Mouse (Mus musculus) midbrain, postnatal 0 days (tissue): ENCODE data around the gene Rundc3a. TPM values are rescaled to one million over a fixed set of nuclear protein-coding genes. Genes with fewer than 3 reads are reported as not detected.

Experiments used
- ATAC-seq: fragments of 200-750 bp; cut with Nextera tagmentation; 2 replicates; pipeline ENCODE4 v1.8.0; 2017; ENCODE audit warnings: moderate number of reproducible peaks, mild to moderate bottlenecking, moderate TSS enrichment, moderate library complexity; ENCODE audit not compliant: low FRiP score
- DNase-seq: peaks from one replicate; pipeline ENCODE4 v3.0.0-alpha.2; 2015; ENCODE audit warnings: low spot score
- H3K27ac ChIP-seq: fragments of 300-500 bp; sonication (generic); 2 replicates; pipeline ENCODE4 v1.5.1; 2014; ENCODE audit warnings: low read depth, mild to moderate bottlenecking, low read length, mixed read lengths
- H3K27me3 ChIP-seq: fragments of 300-500 bp; sonication (generic); 2 replicates; pipeline ENCODE4 v1.6.1; 2014; ENCODE audit warnings: low read length, control low read depth, mixed read lengths; ENCODE audit not compliant: insufficient read depth
- H3K36me3 ChIP-seq: fragments of 300-500 bp; sonication (generic); 2 replicates; pipeline ENCODE4 v1.6.1; 2014; ENCODE audit warnings: low read length, control low read depth, mixed read lengths; ENCODE audit not compliant: insufficient read depth
- H3K4me1 ChIP-seq: fragments of 300-500 bp; sonication (generic); 2 replicates; pipeline ENCODE4 v1.6.1; 2014; ENCODE audit warnings: mild to moderate bottlenecking, control low read depth, antibody characterized with exemption, low read length, mixed read lengths; ENCODE audit not compliant: insufficient read depth
- H3K4me2 ChIP-seq: fragments of 300-500 bp; sonication (generic); 2 replicates; pipeline ENCODE4 v1.6.1; 2014; ENCODE audit warnings: low read depth, mild to moderate bottlenecking, low read length, mixed read lengths; ENCODE audit not compliant: poor library complexity, severe bottlenecking
- H3K4me3 ChIP-seq: fragments of 300-500 bp; sonication (generic); 2 replicates; pipeline ENCODE4 v1.5.1; 2014; ENCODE audit warnings: low read depth, mild to moderate bottlenecking, low read length, moderate library complexity
- H3K9ac ChIP-seq: fragments of 300-500 bp; sonication (generic); replicated peaks from 2 replicates; pipeline ENCODE4 v1.6.1; 2014; ENCODE audit warnings: mild to moderate bottlenecking, low read length, moderate library complexity, mixed read lengths; ENCODE audit not compliant: poor library complexity, severe bottlenecking
- H3K9me3 ChIP-seq: fragments of 300-500 bp; sonication (generic); 2 replicates; pipeline ENCODE4 v1.6.1; 2016; ENCODE audit warnings: low read length, control low read depth
- CTCF ChIP-seq: IDR thresholded peaks from 2 replicates; pipeline ENCODE4 v1.5.1; 2016; ENCODE audit warnings: antibody characterized with exemption, mild to moderate bottlenecking
- WGBS: fragments of 180-500 bp; shearing (Covaris S2); extraction: QIAGEN DNeasy Blood & Tissue Kit; methylation state at CpG from one replicate; pipeline ENCODE4 v1.1.7; 2014; 5-methylcytosine and 5-hydroxymethylcytosine counted together
- polyA plus RNA-seq: library from polyadenylated mRNA; unstranded; fragments of >200 nt; fragmentation: Nextera tagmentation; extraction: Ambion mirVana; gene quantifications from 2 replicates; pipeline ENCODE4 v1.2.1, GENCODE M21; 2015
- total RNA-seq: library from RNA; depleted of rRNA; stranded (reverse); fragments of >200 nt; gene quantifications from 2 replicates; pipeline ENCODE4 v1.2.3, GENCODE M21; 2014

Gene Rundc3a
- total and polyA plus RNA-seq, 2 experiments from 2014 or later: 133 to 397 TPM

DNA sequence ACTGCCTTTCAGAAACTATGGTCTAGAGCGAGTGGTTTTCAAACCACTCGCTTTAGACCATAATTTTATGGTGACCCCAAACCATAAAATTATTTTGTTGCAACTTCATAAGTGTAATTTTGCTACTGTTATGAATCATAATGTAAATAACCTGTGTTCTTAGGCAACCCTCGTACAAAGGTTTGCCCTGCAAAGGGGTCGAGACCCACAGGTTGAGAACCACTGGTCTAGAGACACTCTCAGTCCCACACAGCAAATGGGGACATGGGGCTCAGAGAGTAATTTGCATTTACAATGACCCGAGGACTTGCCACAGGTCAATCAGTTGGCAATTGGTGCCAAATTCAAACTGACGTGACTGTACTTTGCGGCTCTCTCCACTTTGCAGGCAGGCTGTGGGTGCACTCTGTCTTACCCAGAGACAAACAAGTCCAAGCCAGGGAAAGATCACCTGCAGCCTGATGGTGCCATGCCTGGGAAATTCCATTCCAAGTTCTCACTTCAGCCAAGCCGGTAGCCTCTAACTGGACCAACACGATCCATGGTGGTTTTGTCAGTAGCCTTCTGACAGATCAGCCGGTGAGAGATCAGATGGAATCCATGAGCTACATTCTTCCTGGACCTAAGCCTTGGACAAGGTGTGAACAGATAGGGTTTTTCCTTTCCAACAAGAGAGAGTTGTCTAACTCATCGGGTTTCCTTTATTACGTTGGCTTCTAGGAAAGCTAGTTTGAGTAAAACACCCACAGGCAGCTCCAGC lies 21.1 kb upstream of the Rundc3a start:
- no peak overlapping the region for H3K4me3 ChIP-seq
- no peak for DNase-seq

DNA sequence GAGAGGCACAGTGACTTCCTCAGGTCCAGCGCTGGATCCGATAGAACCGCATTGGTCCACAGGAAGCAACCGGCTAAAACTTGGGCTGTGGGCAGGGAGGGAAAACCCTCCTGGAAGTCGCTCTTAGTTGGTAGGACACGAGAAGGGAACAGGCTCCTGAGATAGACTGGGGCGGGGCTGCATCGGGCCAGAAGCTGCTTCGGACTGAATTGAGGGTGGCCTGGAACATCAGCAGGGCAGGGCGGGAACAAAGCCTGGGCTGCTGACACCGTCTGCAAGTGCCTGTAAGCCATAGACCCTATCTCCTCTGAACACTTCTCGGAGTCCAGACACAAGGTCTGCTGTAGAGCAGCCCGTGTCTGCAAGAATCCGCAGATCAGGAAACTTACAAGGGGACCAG lies 20.3 kb upstream of the Rundc3a start:
- no peak overlapping the region for H3K27ac ChIP-seq
- no peaks in the 10 kb centered on the region for H3K36me3 ChIP-seq
- 37% methylated on average over 14 of the region's 14 CpGs for WGBS
- no peaks in the 10 kb centered on the region; the same call in 1 of the 2 replicates for H3K4me1 ChIP-seq
- no peak overlapping the region for H3K9ac ChIP-seq
- DNase-seq (no peak), ATAC-seq (no peak)
- H3K4me2 ChIP-seq: no peak overlapping the region
- no peak overlapping the region for H3K4me3 ChIP-seq
- no peak for TF ChIP-seq CTCF
- no peaks in the 10 kb centered on the region for H3K9me3 ChIP-seq
- H3K27me3 ChIP-seq: no peaks in the 10 kb centered on the region

More for the DNA sequence above, 21.1 kb upstream of the Rundc3a start:
- Histone ChIP-seq H3K27me3 (no peaks in the 10 kb centered on the region), H3K4me1 (no peaks in the 10 kb centered on the region; the same call in 1 of the 2 replicates), H3K4me2 (no peak overlapping the region), H3K36me3 (no peaks in the 10 kb centered on the region), H3K9me3 (no peaks in the 10 kb centered on the region), H3K27ac (no peak overlapping the region), H3K9ac (no peak overlapping the region)
- ATAC-seq: no peak
- no peak for TF ChIP-seq CTCF
- 89% methylated on average over 12 of the region's 12 CpGs for WGBS

DNA sequence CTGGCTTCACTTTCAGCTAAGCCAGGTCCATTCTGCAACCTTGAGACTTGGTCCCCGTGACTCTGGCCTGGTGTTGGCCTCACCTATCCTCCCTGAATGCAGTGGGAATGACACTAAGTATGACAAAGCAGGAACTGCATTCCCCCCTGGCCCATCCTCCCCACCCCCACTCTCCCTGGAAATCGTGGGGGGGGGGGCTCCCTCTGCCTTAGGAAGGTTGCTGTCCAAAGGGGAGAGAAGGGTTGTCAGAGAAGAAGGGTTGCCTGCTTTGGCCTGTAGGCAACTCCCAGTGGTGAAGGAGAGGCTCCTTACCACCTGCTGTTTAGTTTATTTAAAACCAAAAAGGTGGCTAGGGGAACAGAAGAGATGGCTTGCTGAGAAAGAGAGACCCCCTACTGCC lies 19.6 kb upstream of the Rundc3a start:
- no peak overlapping the region for H3K9ac ChIP-seq
- no peak for DNase-seq
- no peaks in the 10 kb centered on the region; the same call in 1 of the 2 replicates for H3K4me1 ChIP-seq
- H3K27ac ChIP-seq: no peak overlapping the region
- WGBS: 28% methylated on average over 2 of the region's 2 CpGs
- no peaks in the 10 kb centered on the region for H3K9me3 ChIP-seq
- no peak overlapping the region for H3K4me2 ChIP-seq
- TF ChIP-seq CTCF: no peak
- ATAC-seq: no peak
- no peak overlapping the region for H3K4me3 ChIP-seq
- H3K36me3 ChIP-seq: no peaks in the 10 kb centered on the region
- H3K27me3 ChIP-seq: no peaks in the 10 kb centered on the region

DNA sequence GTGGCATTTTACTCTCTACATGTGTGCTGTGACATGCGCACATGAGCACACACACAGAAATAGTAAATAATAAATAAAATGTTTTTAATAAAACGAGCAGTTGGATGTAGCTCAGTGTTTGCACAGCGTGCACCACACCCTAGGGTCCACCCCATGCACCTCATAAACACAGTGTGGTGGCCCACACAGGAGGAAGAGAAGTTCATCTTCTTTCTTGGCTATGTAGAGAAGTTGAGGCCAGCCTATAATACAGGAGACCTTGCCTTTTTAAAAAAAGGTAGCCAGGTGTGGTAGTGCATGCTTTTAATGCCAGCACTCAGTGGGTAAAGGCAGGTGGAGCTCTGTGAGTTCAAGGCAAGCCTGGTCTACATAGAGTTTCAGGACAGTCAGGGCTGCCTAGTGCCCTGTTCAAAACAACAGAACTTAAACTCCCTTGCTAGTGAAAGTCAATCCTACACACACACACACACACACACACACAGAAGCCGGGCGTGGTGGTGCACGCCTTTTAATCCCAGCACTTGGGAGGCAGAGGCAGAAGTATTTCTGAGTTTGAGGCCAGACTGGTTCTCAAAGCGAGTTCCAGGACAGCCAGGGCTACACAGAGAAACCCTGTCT lies 19.0 kb upstream of the Rundc3a start:
- WGBS: 73% methylated on average over 7 of the region's 7 CpGs
- H3K27me3 ChIP-seq: no peaks in the 10 kb centered on the region
- no peak for ATAC-seq
- H3K27ac ChIP-seq: no peak overlapping the region
- H3K4me3 ChIP-seq: no peak overlapping the region
- H3K9me3 ChIP-seq: no peaks in the 10 kb centered on the region
- H3K9ac ChIP-seq: no peak overlapping the region
- H3K36me3 ChIP-seq: no peaks in the 10 kb centered on the region
- H3K4me2 ChIP-seq: no peak overlapping the region
- no peaks in the 10 kb centered on the region; the same call in 1 of the 2 replicates for H3K4me1 ChIP-seq
- TF ChIP-seq CTCF: no peak
- no peak for DNase-seq

DNA sequence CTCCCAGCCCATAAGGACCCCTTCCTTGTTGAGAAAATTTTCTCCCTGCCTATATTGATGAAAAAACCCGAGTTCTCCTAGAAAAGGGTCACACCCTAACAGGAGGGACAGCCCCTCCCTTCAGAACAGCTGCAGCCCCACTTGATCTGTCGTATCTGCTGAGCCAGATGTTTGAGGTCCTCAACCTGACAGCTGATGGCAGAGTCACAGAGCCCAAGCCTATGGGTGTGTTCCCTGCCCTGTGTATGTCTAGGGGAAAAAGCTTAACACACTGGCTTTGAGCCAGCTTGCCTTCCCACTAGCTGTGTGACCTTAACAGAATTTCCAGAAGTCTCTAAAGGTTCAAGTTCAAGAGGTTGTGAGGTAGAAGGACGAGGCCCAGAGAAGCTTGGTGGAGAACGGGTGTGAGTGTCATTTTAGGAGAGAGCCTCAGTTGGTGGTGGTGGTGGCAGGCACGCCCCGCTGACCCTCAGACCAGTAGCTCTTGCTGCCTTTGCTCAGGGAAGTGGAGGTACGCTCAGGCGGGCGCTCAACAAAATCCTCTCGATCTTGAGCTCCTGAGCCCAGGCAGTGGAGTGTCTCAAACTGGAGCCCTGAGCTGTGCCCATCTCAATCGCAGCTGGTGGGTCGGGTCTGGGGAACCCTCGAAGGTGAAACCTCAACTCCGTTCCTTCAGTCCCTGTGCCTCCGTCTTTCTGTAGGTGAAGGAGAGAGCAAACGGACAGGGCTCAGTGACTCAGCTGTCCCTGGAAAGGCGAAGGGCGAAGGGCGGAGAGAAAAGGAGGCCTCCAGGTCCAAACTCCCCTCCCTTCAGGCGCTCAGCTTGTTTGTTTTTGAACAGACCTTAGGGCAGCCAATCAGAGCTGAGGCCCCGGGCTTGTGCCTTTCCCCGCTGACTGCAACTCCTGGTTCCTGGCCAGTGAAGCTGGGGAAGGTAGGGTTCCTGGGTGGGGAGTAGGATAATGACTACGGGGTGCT lies 17.7 kb upstream of the Rundc3a start:
- Histone ChIP-seq H3K9ac (no peak overlapping the region), H3K9me3 (no peaks in the 10 kb centered on the region), H3K4me1 (no peaks in the 10 kb centered on the region; the same call in 1 of the 2 replicates), H3K36me3 (no peaks in the 10 kb centered on the region), H3K27ac (no peak overlapping the region), H3K4me3 (no peak overlapping the region), H3K4me2 (peak overlapping the region; percentile 23), H3K27me3 (no peaks in the 10 kb centered on the region)
- 11% methylated on average over 23 of the region's 23 CpGs for WGBS
- no peak for DNase-seq
- TF ChIP-seq CTCF: no peak
- no peak for ATAC-seq
